In the genomic region with DNA sequence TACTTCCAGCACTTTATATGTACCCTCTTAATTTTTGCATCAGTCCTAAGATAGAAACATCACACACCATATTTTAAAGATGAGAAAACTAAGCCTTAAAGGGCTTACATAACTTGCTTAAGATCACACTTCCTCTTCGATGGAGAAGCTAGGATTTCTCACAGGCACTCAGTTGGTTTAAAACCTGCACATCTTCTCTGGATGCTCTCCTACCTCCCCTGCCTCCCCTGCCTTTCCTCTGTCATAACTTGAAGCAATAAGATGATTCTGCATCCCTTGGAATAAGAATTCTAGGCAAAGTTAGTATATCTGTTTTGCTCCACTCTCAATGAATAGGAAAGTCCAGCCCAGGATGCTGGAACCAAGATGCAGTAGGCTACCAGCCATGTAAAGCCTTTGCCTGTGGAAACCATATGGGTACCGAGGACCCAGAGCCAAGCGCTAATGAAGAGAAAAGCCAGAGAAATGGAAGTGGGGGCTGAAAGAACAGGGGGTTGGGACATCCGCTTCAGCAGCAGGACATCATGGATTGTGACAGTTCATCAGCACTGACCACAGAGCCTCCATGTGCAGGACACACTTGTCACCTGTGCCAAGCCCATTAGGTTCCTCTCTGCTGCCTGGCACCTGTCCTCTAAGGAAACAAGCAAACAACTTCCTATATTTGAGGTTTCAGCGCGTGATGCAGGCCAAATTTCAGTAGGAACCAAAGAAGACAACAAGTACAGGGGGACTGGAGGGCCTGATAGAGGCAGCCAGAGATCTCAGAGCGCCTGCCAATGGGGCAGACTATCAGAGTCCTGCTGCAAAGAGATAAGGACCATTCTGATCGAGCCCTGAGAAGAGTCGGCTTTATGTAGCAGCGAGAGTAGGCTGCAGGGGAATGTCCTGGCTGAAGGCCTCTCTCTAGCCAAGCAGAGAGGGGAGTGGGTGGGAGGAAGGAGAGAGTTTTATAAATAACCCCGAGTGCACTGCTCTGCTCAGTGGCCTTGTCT, we compare ENCODE assay signal across 8 mouse cellular contexts.
DNase-seq lines count a peak whose midpoint lies in the region; ATAC-seq and TF ChIP-seq lines count a peak whose summit lies in the region.

No protein-coding gene starts in this region.

- no peaks in the 10 kb centered on the region for H3K9me3 ChIP-seq in forebrain, embryonic 10.5 days
- H3K9me3 ChIP-seq in forebrain, postnatal 0 days (ENCODE audit: low read length): no peaks in the 10 kb centered on the region
- no peaks in the 10 kb centered on the region for H3K9me3 ChIP-seq in hindbrain, embryonic 14.5 days (ENCODE audit: control insufficient read depth, low read length)

- WGBS in forebrain, embryonic 10.5 days: 79% methylated on average over 11 of the region's 11 CpGs
- 72% methylated on average over 11 of the region's 11 CpGs for WGBS in forebrain, postnatal 0 days
- WGBS in hindbrain, embryonic 14.5 days: 71% methylated on average over 11 of the region's 11 CpGs

- no peak overlapping the region for H3K4me3 ChIP-seq in forebrain, embryonic 10.5 days
- no peak overlapping the region for H3K4me3 ChIP-seq in forebrain, postnatal 0 days (ENCODE audit: low read depth, low read length)
- no peak overlapping the region for H3K4me3 ChIP-seq in hindbrain, embryonic 14.5 days (replicated peaks; ENCODE audit: low read length)

- H3K27me3 ChIP-seq in forebrain, embryonic 10.5 days (ENCODE audit: poor library complexity, severe bottlenecking): no peaks in the 10 kb centered on the region
- no peaks in the 10 kb centered on the region for H3K27me3 ChIP-seq in forebrain, postnatal 0 days (ENCODE audit: insufficient read depth, low read length)
- H3K27me3 ChIP-seq in hindbrain, embryonic 14.5 days (ENCODE audit: control insufficient read depth, insufficient read depth, low read length): no peaks in the 10 kb centered on the region

- peak overlapping the region; percentile 20 for H3K27ac ChIP-seq in forebrain, embryonic 10.5 days
- no peak overlapping the region for H3K27ac ChIP-seq in forebrain, postnatal 0 days (ENCODE audit: low read depth, low read length)
- H3K27ac ChIP-seq in hindbrain, embryonic 14.5 days: no peak overlapping the region

- no peak for TF ChIP-seq CTCF in forebrain, postnatal 0 days (IDR thresholded peaks at IDR 0.05; ENCODE audit: low read depth)

- H3K4me1 ChIP-seq in forebrain, embryonic 10.5 days: peaks cover 25% of the 10 kb centered on the region
- H3K4me1 ChIP-seq in forebrain, postnatal 0 days (ENCODE audit: insufficient read depth): no peaks in the 10 kb centered on the region
- H3K4me1 ChIP-seq in hindbrain, embryonic 14.5 days (replicated peaks; ENCODE audit: control insufficient read depth, insufficient read depth, low read length): 0 out of 2 replicates have a peak, but pooled peaks cover 3% of the 10 kb centered on the region

- ATAC-seq in forebrain, postnatal 0 days: no peak
- no peak for ATAC-seq in hindbrain, embryonic 14.5 days (ENCODE audit: low FRiP score)

- H3K36me3 ChIP-seq in forebrain, embryonic 10.5 days (replicated peaks): no peaks in the 10 kb centered on the region
- H3K36me3 ChIP-seq in forebrain, postnatal 0 days (ENCODE audit: insufficient read depth): no peaks in the 10 kb centered on the region
- H3K36me3 ChIP-seq in hindbrain, embryonic 14.5 days (replicated peaks; ENCODE audit: control insufficient read depth, insufficient read depth): no peaks in the 10 kb centered on the region

- no peak overlapping the region for H3K4me2 ChIP-seq in forebrain, postnatal 0 days (ENCODE audit: low read depth)
- no peak overlapping the region for H3K4me2 ChIP-seq in hindbrain, embryonic 14.5 days (replicated peaks)

- no peak for DNase-seq in forebrain, embryonic 10.5 days (ENCODE audit: extremely low spot score, low spot score)
- no peak for DNase-seq in forebrain, postnatal 0 days
- DNase-seq in testis, postnatal 14 days (ENCODE audit: low spot score): peak; percentile 82
- no peak for DNase-seq in testis, postnatal 10 days (ENCODE audit: low spot score)
- DNase-seq in liver: peak; percentile 86
- no peak for DNase-seq in Muller cell, postnatal 12 days (ENCODE audit: inconsistent ontology term)
- DNase-seq in urinary bladder, adult 18-20 months (ENCODE audit: low spot score in 2 of 2): no peak
- DNase-seq in hindbrain, embryonic 14.5 days (ENCODE audit: low spot score): no peak

- no peak overlapping the region for H3K9ac ChIP-seq in forebrain, postnatal 0 days
- H3K9ac ChIP-seq in hindbrain, embryonic 14.5 days: no peak overlapping the region

Comparison
In these comparisons a context has a peak if more than half of its experiments do, and no peak if none do; other contexts are left out.
1. DNase-seq: peak in testis, postnatal 14 days (single experiment) and liver (single experiment); none in forebrain, embryonic 10.5 days (single experiment), forebrain, postnatal 0 days (single experiment), testis, postnatal 10 days (single experiment), Muller cell, postnatal 12 days (single experiment), urinary bladder, adult 18-20 months (0 of 2) and hindbrain, embryonic 14.5 days (single experiment).